Mouse (Mus musculus) midbrain, embryonic 14.5 days (tissue): ENCODE measurements around the gene Dyrk1a. TPM values are rescaled to one million over a fixed set of nuclear protein-coding genes. Genes with fewer than 3 reads are reported as not detected.

Experiments
- ATAC-seq: fragments of 200-750 bp; cut with Nextera tagmentation; 2 replicates; pipeline ENCODE4 v1.8.0; 2017; ENCODE audit warnings: moderate number of reproducible peaks, moderate library complexity; ENCODE audit not compliant: low FRiP score, low TSS enrichment
- DNase-seq: peaks from one replicate; pipeline ENCODE4 v3.0.0-alpha.2; 2015
- H3K27ac ChIP-seq: fragments of 300-500 bp; sonication (generic); replicated peaks from 2 replicates; pipeline ENCODE4 v1.5.1; 2014; ENCODE audit warnings: mild to moderate bottlenecking, low read depth, low read length, moderate library complexity
- H3K27me3 ChIP-seq: fragments of 300-500 bp; sonication (generic); 2 replicates; pipeline ENCODE4 v1.6.1; 2014; ENCODE audit warnings: low read length, control low read depth, mixed read lengths; ENCODE audit not compliant: control insufficient read depth, insufficient read depth
- H3K36me3 ChIP-seq: fragments of 300-500 bp; sonication (generic); 2 replicates; pipeline ENCODE4 v1.6.1; 2014; ENCODE audit warnings: low read length, control low read depth; ENCODE audit not compliant: control insufficient read depth, insufficient read depth
- H3K4me1 ChIP-seq: fragments of 300-500 bp; sonication (generic); 2 replicates; pipeline ENCODE4 v1.6.1; 2014; ENCODE audit warnings: mild to moderate bottlenecking, antibody characterized with exemption, low read length, control low read depth; ENCODE audit not compliant: control insufficient read depth, insufficient read depth
- H3K4me2 ChIP-seq: fragments of 300-500 bp; sonication (generic); 2 replicates; pipeline ENCODE4 v1.6.1; 2014; ENCODE audit warnings: mild to moderate bottlenecking, low read length, moderate library complexity
- H3K4me3 ChIP-seq: fragments of 300-500 bp; sonication (generic); replicated peaks from 2 replicates; pipeline ENCODE4 v1.5.1; 2014; ENCODE audit warnings: low read depth, low read length
- H3K9ac ChIP-seq: fragments of 300-500 bp; sonication (generic); replicated peaks from 2 replicates; pipeline ENCODE4 v1.6.1; 2014; ENCODE audit warnings: mild to moderate bottlenecking, low read length, moderate library complexity
- H3K9me3 ChIP-seq: fragments of 300-500 bp; sonication (generic); 2 replicates; pipeline ENCODE4 v1.6.1; 2016; ENCODE audit warnings: low read length, control low read depth, mixed read lengths; ENCODE audit not compliant: control insufficient read depth
- WGBS: fragments of 180-500 bp; shearing (Covaris S2); extraction: QIAGEN DNeasy Blood & Tissue Kit; methylation state at CpG from one replicate; pipeline ENCODE4 v1.1.7; 2014; 5-methylcytosine and 5-hydroxymethylcytosine counted together
- polyA plus RNA-seq: library from polyadenylated mRNA; unstranded; fragments of >200 nt; fragmentation: Nextera tagmentation; extraction: Ambion mirVana; gene quantifications from 2 replicates; pipeline ENCODE4 v1.2.1, GENCODE M21; 2014

Dyrk1a gene
- polyA plus RNA-seq, 1 experiment from 2014 or later = 16.8 TPM

- H3K27ac ChIP-seq = no peak overlapping the region
- no peak overlapping the region for H3K4me2 ChIP-seq
- no peak for DNase-seq
- 0 out of 2 replicates have a peak, but pooled peaks cover 2% of the 10 kb centered on the region for H3K4me1 ChIP-seq
- no peaks in the 10 kb centered on the region for H3K27me3 ChIP-seq
- no peak for ATAC-seq
- H3K9me3 ChIP-seq = no peaks in the 10 kb centered on the region
- no peak overlapping the region for H3K9ac ChIP-seq
- H3K4me3 ChIP-seq = no peak overlapping the region
- no peaks in the 10 kb centered on the region for H3K36me3 ChIP-seq
- 92% methylated on average over 9 of the region's 9 CpGs for WGBS
These were observed 39.1 kb downstream of the Dyrk1a start for GRCm38 (mm10) chr16:94608706-94609594.

GRCm38 (mm10) chr16:94612573-94612972 lies 42.8 kb downstream of the Dyrk1a start:
- no peak overlapping the region for H3K27ac ChIP-seq
- no peaks in the 10 kb centered on the region for H3K4me1 ChIP-seq
- H3K9ac ChIP-seq = no peak overlapping the region
- no peak overlapping the region for H3K4me2 ChIP-seq
- 0 out of 2 replicates have a peak, but pooled peaks cover 2% of the 10 kb centered on the region for H3K36me3 ChIP-seq
- H3K4me3 ChIP-seq = no peak overlapping the region
- H3K9me3 ChIP-seq = no peaks in the 10 kb centered on the region
- no peak for ATAC-seq
- no peaks in the 10 kb centered on the region for H3K27me3 ChIP-seq
- DNase-seq = no peak
- 85% methylated on average over 8 of the region's 8 CpGs for WGBS

GRCm38 (mm10) chr16:94617255-94617654 lies 47.4 kb downstream of the Dyrk1a start:
- DNase-seq (no peak), ATAC-seq (no peak)
- no peaks in the 10 kb centered on the region for H3K9me3 ChIP-seq
- H3K27ac ChIP-seq = no peak overlapping the region
- no peaks in the 10 kb centered on the region for H3K27me3 ChIP-seq
- 97% methylated on average over 6 of the region's 6 CpGs for WGBS
- H3K9ac ChIP-seq = no peak overlapping the region
- H3K4me3 ChIP-seq = no peak overlapping the region
- no peak overlapping the region for H3K4me2 ChIP-seq
- H3K4me1 ChIP-seq = no peaks in the 10 kb centered on the region
- H3K36me3 ChIP-seq = 0 out of 2 replicates have a peak, but pooled peaks cover 2% of the 10 kb centered on the region

- Histone ChIP-seq H3K4me2 (no peak overlapping the region), H3K27ac (no peak overlapping the region), H3K36me3 (0 out of 2 replicates have a peak, but pooled peaks cover 2% of the 10 kb centered on the region), H3K4me1 (no peaks in the 10 kb centered on the region), H3K9ac (no peak overlapping the region), H3K4me3 (no peak overlapping the region), H3K27me3 (no peaks in the 10 kb centered on the region), H3K9me3 (no peaks in the 10 kb centered on the region)
- WGBS = 55% methylated on average over 10 of the region's 10 CpGs
- peak; percentile 71 for DNase-seq
- no peak; the same call in 1 of the 2 replicates for ATAC-seq
These were observed 48.7 kb downstream of the Dyrk1a start for GRCm38 (mm10) chr16:94618543-94618942.

GRCm38 (mm10) chr16:94619301-94619700 lies 49.5 kb downstream of the Dyrk1a start:
- Histone ChIP-seq H3K4me2 (no peak overlapping the region), H3K4me1 (no peaks in the 10 kb centered on the region), H3K4me3 (no peak overlapping the region), H3K36me3 (no peaks in the 10 kb centered on the region), H3K9me3 (no peaks in the 10 kb centered on the region), H3K9ac (no peak overlapping the region), H3K27me3 (no peaks in the 10 kb centered on the region), H3K27ac (no peak overlapping the region)
- ATAC-seq (no peak), DNase-seq (no peak)
- WGBS = 92% methylated on average over 5 of the region's 5 CpGs

GRCm38 (mm10) chr16:94624871-94625270 lies 55.1 kb downstream of the Dyrk1a start:
- WGBS = 86% methylated on average over 4 of the region's 4 CpGs

GRCm38 (mm10) chr16:94625639-94626038 lies 55.8 kb downstream of the Dyrk1a start:
- Histone ChIP-seq H3K27me3 (no peaks in the 10 kb centered on the region), H3K9ac (no peak overlapping the region), H3K9me3 (no peaks in the 10 kb centered on the region), H3K4me2 (no peak overlapping the region), H3K4me1 (peaks cover 8% of the 10 kb centered on the region; the same call in 1 of the 2 replicates), H3K36me3 (no peaks in the 10 kb centered on the region), H3K4me3 (no peak overlapping the region), H3K27ac (no peak overlapping the region)
- WGBS = 89% methylated on average over 7 of the region's 7 CpGs
- no peak for ATAC-seq
- DNase-seq = no peak

More at GRCm38 (mm10) chr16:94624871-94625270, 55.1 kb downstream of the Dyrk1a start:
- Histone ChIP-seq H3K4me1 (peaks cover 8% of the 10 kb centered on the region; the same call in 1 of the 2 replicates), H3K4me3 (no peak overlapping the region), H3K9ac (no peak overlapping the region), H3K36me3 (no peaks in the 10 kb centered on the region), H3K9me3 (no peaks in the 10 kb centered on the region), H3K27me3 (no peaks in the 10 kb centered on the region), H3K4me2 (no peak overlapping the region), H3K27ac (no peak overlapping the region)
- ATAC-seq = no peak
- DNase-seq = peak; percentile 21

- no peaks in the 10 kb centered on the region for H3K9me3 ChIP-seq
- no peaks in the 10 kb centered on the region for H3K27me3 ChIP-seq
- H3K27ac ChIP-seq = no peak overlapping the region; the same call in 1 of the 2 replicates
- no peaks in the 10 kb centered on the region for H3K36me3 ChIP-seq
- DNase-seq (no peak), ATAC-seq (no peak)
- 50% methylated on average over 5 of the region's 5 CpGs for WGBS
- H3K4me2 ChIP-seq = no peak overlapping the region
- H3K9ac ChIP-seq = no peak overlapping the region
- H3K4me1 ChIP-seq = peaks cover 18% of the 10 kb centered on the region; the same call in 1 of the 2 replicates
- H3K4me3 ChIP-seq = no peak overlapping the region
These were observed 57.9 kb downstream of the Dyrk1a start for GRCm38 (mm10) chr16:94627736-94628135.
